Mouse (Mus musculus) bone marrow macrophage, adult 2 months (primary cell): Measurements from ENCODE around the gene Ccdc124.

ENCODE experiments used
- CTCF ChIP-seq: IDR thresholded peaks from 2 replicates; pipeline ENCODE4 v1.5.1; 2012; ENCODE audit warnings: low read depth, mild to moderate bottlenecking, low read length, moderate library complexity
- POLR2A ChIP-seq: IDR thresholded peaks from 2 replicates; pipeline ENCODE4 v1.6.1; 2012; ENCODE audit warnings: mild to moderate bottlenecking, low read depth, low read length, borderline replicate concordance

GRCm38 (mm10) chr8:70827796-70828195 is 45.9 kb downstream of the Ccdc124 start:
- TF ChIP-seq CTCF, result no peak
- TF ChIP-seq POLR2A, result no peak
